Mouse (Mus musculus) liver, adult (tissue): ENCODE results near the gene Ptprn2.

Experiments
- GATA4 ChIP-seq: IDR thresholded peaks from 2 replicates; pipeline ENCODE4 v1.6.1; 2014; ENCODE audit warnings: mild to moderate bottlenecking, low read length; ENCODE audit not compliant: insufficient replicate concordance

Gene Ptprn2

GRCm38 (mm10) chr12:116486404-116486730 lies 847 bp downstream of the Ptprn2 start:
- no peak for TF ChIP-seq GATA4

- TF ChIP-seq GATA4: no peak
Measured at GRCm38 (mm10) chr12:116488836-116489235, 3.3 kb downstream of the Ptprn2 start.

GRCm38 (mm10) chr12:116490575-116491356 lies 5.2 kb downstream of the Ptprn2 start:
- TF ChIP-seq GATA4: no peak

- TF ChIP-seq GATA4: no peak
Measured at GRCm38 (mm10) chr12:116498666-116499065, 13.1 kb downstream of the Ptprn2 start.

- TF ChIP-seq GATA4: no peak
Measured at GRCm38 (mm10) chr12:116500652-116501051, 15.1 kb downstream of the Ptprn2 start.

GRCm38 (mm10) chr12:116512482-116512881 lies 27.0 kb downstream of the Ptprn2 start:
- TF ChIP-seq GATA4: no peak

GRCm38 (mm10) chr12:116515824-116516223 lies 30.3 kb downstream of the Ptprn2 start:
- no peak for TF ChIP-seq GATA4

GRCm38 (mm10) chr12:116528861-116529260 lies 43.3 kb downstream of the Ptprn2 start:
- TF ChIP-seq GATA4: no peak

GRCm38 (mm10) chr12:116533281-116533680 lies 47.8 kb downstream of the Ptprn2 start:
- TF ChIP-seq GATA4: no peak

GRCm38 (mm10) chr12:116539305-116539704 lies 53.8 kb downstream of the Ptprn2 start:
- no peak for TF ChIP-seq GATA4

- TF ChIP-seq GATA4: no peak
Measured at GRCm38 (mm10) chr12:116540608-116541007, 55.1 kb downstream of the Ptprn2 start.

GRCm38 (mm10) chr12:116550031-116550430 lies 64.5 kb downstream of the Ptprn2 start:
- no peak for TF ChIP-seq GATA4

- no peak for TF ChIP-seq GATA4
Measured at GRCm38 (mm10) chr12:116551516-116551915, 66.0 kb downstream of the Ptprn2 start.

- TF ChIP-seq GATA4: no peak
Measured at GRCm38 (mm10) chr12:116552306-116552705, 66.8 kb downstream of the Ptprn2 start.

- TF ChIP-seq GATA4: no peak
Measured at GRCm38 (mm10) chr12:116553361-116553760, 67.8 kb downstream of the Ptprn2 start.

GRCm38 (mm10) chr12:116555964-116556363 lies 70.4 kb downstream of the Ptprn2 start:
- no peak for TF ChIP-seq GATA4

GRCm38 (mm10) chr12:116564441-116564840 lies 78.9 kb downstream of the Ptprn2 start:
- no peak for TF ChIP-seq GATA4
